Mouse (Mus musculus) bone marrow macrophage, adult 2 months (primary cell): Measurements from ENCODE around the gene 4921509C19Rik.
A peak's percentile ranks its signal among the peaks of the same experiment; 100 is the strongest.

Experiments
- CTCF ChIP-seq: IDR thresholded peaks from 2 replicates; pipeline ENCODE4 v1.5.1; 2012; ENCODE audit warnings: low read depth, mild to moderate bottlenecking, low read length, moderate library complexity
- POLR2A ChIP-seq: IDR thresholded peaks from 2 replicates; pipeline ENCODE4 v1.6.1; 2012; ENCODE audit warnings: mild to moderate bottlenecking, low read depth, low read length, borderline replicate concordance

DNA sequence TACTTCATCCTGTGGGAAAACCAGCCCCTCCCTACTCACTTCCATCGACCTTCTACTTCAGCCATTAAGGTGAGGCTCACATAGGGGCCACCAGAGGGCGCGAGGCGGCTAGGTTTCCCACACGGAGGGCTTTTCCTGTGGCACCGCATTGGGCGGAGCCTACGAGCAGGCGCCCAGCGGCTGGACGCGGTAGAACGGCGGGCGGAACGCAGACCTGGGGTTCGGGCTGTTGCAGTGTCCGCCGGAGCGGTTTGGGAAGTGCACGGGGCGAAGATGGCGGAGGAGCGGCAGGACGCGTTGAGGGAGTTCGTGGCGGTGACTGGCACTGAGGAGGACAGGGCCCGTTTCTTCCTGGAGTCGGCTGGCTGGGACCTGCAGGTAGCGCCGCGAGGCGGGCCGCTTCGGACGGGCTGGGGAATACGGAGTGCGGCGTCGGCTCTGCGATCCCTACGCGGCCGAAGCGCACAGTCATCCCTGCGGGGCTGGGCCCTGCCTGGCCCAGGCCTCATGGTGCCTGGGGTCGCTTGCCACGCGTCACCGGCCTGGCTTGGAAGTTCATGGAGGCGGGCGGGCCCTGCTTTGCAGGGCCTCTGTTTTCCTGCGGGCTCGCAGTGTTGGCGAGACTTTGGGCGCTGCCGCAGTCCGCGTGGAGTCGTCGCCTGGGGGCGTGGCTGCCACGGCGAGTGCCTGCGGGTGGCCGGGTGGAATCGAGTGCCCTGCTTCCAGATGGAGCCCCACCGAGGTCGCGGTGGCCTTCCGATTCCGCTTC lies 18.3 kb upstream of the 4921509C19Rik start, which contains the start of gene Nsfl1c:
- peak; percentile 83 for TF ChIP-seq CTCF
- TF ChIP-seq POLR2A, result no peak
